Mouse (Mus musculus) stomach, embryonic 16.5 days (tissue): Measurements from ENCODE around the gene Ttll12. TPM values are rescaled to one million over a fixed set of nuclear protein-coding genes. Genes with fewer than 3 reads are reported as not detected.

Source experiments
- ATAC-seq: fragments of 200-750 bp; cut with Nextera tagmentation; 2 replicates; pipeline ENCODE4 v1.8.0; 2017; ENCODE audit warnings: moderate number of reproducible peaks, moderate TSS enrichment; ENCODE audit not compliant: insufficient read depth, low FRiP score
- H3K27ac ChIP-seq: fragments of 300-500 bp; sonication (generic); 2 replicates; pipeline ENCODE4 v1.5.1; 2014; ENCODE audit warnings: low read length
- H3K27me3 ChIP-seq: fragments of 300-500 bp; sonication (generic); 2 replicates; pipeline ENCODE4 v1.6.1; 2014; ENCODE audit warnings: low read length, control low read depth, mixed read lengths; ENCODE audit not compliant: control insufficient read depth, insufficient read depth
- H3K36me3 ChIP-seq: fragments of 300-500 bp; sonication (generic); 2 replicates; pipeline ENCODE4 v1.6.1; 2014; ENCODE audit warnings: low read length; ENCODE audit not compliant: control insufficient read depth, insufficient read depth
- H3K4me1 ChIP-seq: fragments of 300-500 bp; sonication (generic); 2 replicates; pipeline ENCODE4 v1.6.1; 2014; ENCODE audit warnings: low read length, control low read depth, mixed read lengths; ENCODE audit not compliant: control insufficient read depth, insufficient read depth
- H3K4me2 ChIP-seq: fragments of 300-500 bp; sonication (generic); 2 replicates; pipeline ENCODE4 v1.6.1; 2014; ENCODE audit warnings: low read depth, low read length, mixed read lengths
- H3K4me3 ChIP-seq: fragments of 300-500 bp; sonication (generic); replicated peaks from 2 replicates; pipeline ENCODE4 v1.5.1; 2014; ENCODE audit warnings: mild to moderate bottlenecking, low read length
- H3K9ac ChIP-seq: fragments of 300-500 bp; sonication (generic); 2 replicates; pipeline ENCODE4 v1.6.1; 2014; ENCODE audit warnings: low read length
- H3K9me3 ChIP-seq: fragments of 300-500 bp; sonication (generic); replicated peaks from 2 replicates; pipeline ENCODE4 v1.6.1; 2016; ENCODE audit warnings: low read length, control low read depth; ENCODE audit not compliant: control insufficient read depth
- WGBS: fragments of 180-500 bp; shearing (Covaris S2); extraction: QIAGEN DNeasy Blood & Tissue Kit; methylation state at CpG from one replicate; pipeline ENCODE4 v1.1.7; 2014; 5-methylcytosine and 5-hydroxymethylcytosine counted together
- polyA plus RNA-seq: library from polyadenylated mRNA; unstranded; fragments of >200 nt; fragmentation: Nextera tagmentation; extraction: Ambion mirVana; gene quantifications from 2 replicates; pipeline ENCODE4 v1.2.1, GENCODE M21; 2015

Ttll12 gene
- polyA plus RNA-seq, 1 experiment from 2014 or later: 32.2 TPM

- no peak overlapping the region for H3K4me3 ChIP-seq
- peaks cover 8% of the 10 kb centered on the region; the same call in 1 of the 2 replicates for H3K4me1 ChIP-seq
- H3K9ac ChIP-seq: no peak overlapping the region
- H3K27ac ChIP-seq: no peak overlapping the region
- ATAC-seq: no peak
- 81% methylated on average over 6 of the region's 6 CpGs for WGBS
- H3K27me3 ChIP-seq: no peaks in the 10 kb centered on the region
- H3K4me2 ChIP-seq: no peak overlapping the region
- H3K36me3 ChIP-seq: no peaks in the 10 kb centered on the region
- no peaks in the 10 kb centered on the region for H3K9me3 ChIP-seq
Measured at GRCm38 (mm10) chr15:83535890-83536231, 59.1 kb downstream of the Ttll12 start.

GRCm38 (mm10) chr15:83534960-83535889 is 59.7 kb downstream of the Ttll12 start:
- H3K4me3 ChIP-seq: no peak overlapping the region
- no peaks in the 10 kb centered on the region for H3K36me3 ChIP-seq
- H3K9me3 ChIP-seq: no peaks in the 10 kb centered on the region
- H3K27me3 ChIP-seq: no peaks in the 10 kb centered on the region
- no peak; the same call in 1 of the 2 replicates for ATAC-seq
- WGBS: 49% methylated on average over 17 of the region's 17 CpGs
- H3K4me2 ChIP-seq: no peak overlapping the region
- H3K27ac ChIP-seq: no peak overlapping the region
- H3K9ac ChIP-seq: no peak overlapping the region
- peaks cover 14% of the 10 kb centered on the region; the same call in 1 of the 2 replicates for H3K4me1 ChIP-seq

GRCm38 (mm10) chr15:83532606-83533005 is 62.4 kb downstream of the Ttll12 start:
- Histone ChIP-seq H3K4me3 (no peak overlapping the region), H3K9me3 (no peaks in the 10 kb centered on the region), H3K36me3 (no peaks in the 10 kb centered on the region), H3K4me2 (no peak overlapping the region), H3K27me3 (peaks cover 4% of the 10 kb centered on the region), H3K4me1 (peaks cover 11% of the 10 kb centered on the region; the same call in 1 of the 2 replicates), H3K27ac (no peak overlapping the region), H3K9ac (no peak overlapping the region)
- 70% methylated on average over 7 of the region's 7 CpGs for WGBS
- ATAC-seq: no peak

GRCm38 (mm10) chr15:83531961-83532469 is 62.9 kb downstream of the Ttll12 start:
- Histone ChIP-seq H3K4me1 (peaks cover 14% of the 10 kb centered on the region; the same call in 1 of the 2 replicates), H3K27me3 (peaks cover 10% of the 10 kb centered on the region), H3K9ac (no peak overlapping the region), H3K36me3 (no peaks in the 10 kb centered on the region), H3K9me3 (no peaks in the 10 kb centered on the region), H3K4me2 (no peak overlapping the region), H3K27ac (no peak overlapping the region), H3K4me3 (no peak overlapping the region)
- no peak for ATAC-seq
- WGBS: 84% methylated on average over 5 of the region's 5 CpGs

GRCm38 (mm10) chr15:83530688-83531087 is 64.3 kb downstream of the Ttll12 start:
- Histone ChIP-seq H3K9ac (no peak overlapping the region), H3K36me3 (no peaks in the 10 kb centered on the region), H3K4me2 (no peak overlapping the region), H3K27ac (peak overlapping the region; percentile 76), H3K4me1 (peaks cover 19% of the 10 kb centered on the region; the same call in 1 of the 2 replicates), H3K27me3 (peaks cover 20% of the 10 kb centered on the region), H3K4me3 (no peak overlapping the region), H3K9me3 (no peaks in the 10 kb centered on the region)
- WGBS: 48% methylated on average over 6 of the region's 6 CpGs
- ATAC-seq: 0 out of 2 replicates have a peak, but pooled peaks have one; percentile 2

- Histone ChIP-seq H3K27ac (peak overlapping the region; percentile 76), H3K9ac (no peak overlapping the region), H3K27me3 (peaks cover 22% of the 10 kb centered on the region), H3K36me3 (no peaks in the 10 kb centered on the region), H3K4me3 (no peak overlapping the region), H3K9me3 (no peaks in the 10 kb centered on the region), H3K4me2 (no peak overlapping the region), H3K4me1 (peaks cover 18% of the 10 kb centered on the region; the same call in 1 of the 2 replicates)
- ATAC-seq: peak; percentile 31; the same call in 1 of the 2 replicates
- WGBS: 59% methylated on average over 9 of the region's 9 CpGs
Measured at GRCm38 (mm10) chr15:83530233-83530632, 64.7 kb downstream of the Ttll12 start.

GRCm38 (mm10) chr15:83529765-83530164 is 65.2 kb downstream of the Ttll12 start:
- peaks cover 24% of the 10 kb centered on the region for H3K27me3 ChIP-seq
- ATAC-seq: no peak
- no peak overlapping the region for H3K4me2 ChIP-seq
- H3K27ac ChIP-seq: peak overlapping the region; percentile 76; the same call in 1 of the 2 replicates
- no peak overlapping the region for H3K4me3 ChIP-seq
- H3K36me3 ChIP-seq: no peaks in the 10 kb centered on the region
- no peak overlapping the region for H3K9ac ChIP-seq
- no peaks in the 10 kb centered on the region for H3K9me3 ChIP-seq
- 79% methylated on average over 5 of the region's 5 CpGs for WGBS
- H3K4me1 ChIP-seq: peaks cover 14% of the 10 kb centered on the region; the same call in 1 of the 2 replicates

- Histone ChIP-seq H3K4me1 (peaks cover 14% of the 10 kb centered on the region; the same call in 1 of the 2 replicates), H3K9me3 (no peaks in the 10 kb centered on the region), H3K27ac (no peak overlapping the region), H3K9ac (no peak overlapping the region), H3K4me2 (no peak overlapping the region), H3K4me3 (no peak overlapping the region), H3K36me3 (no peaks in the 10 kb centered on the region), H3K27me3 (peaks cover 27% of the 10 kb centered on the region)
- 46% methylated on average over 4 of the region's 4 CpGs for WGBS
- ATAC-seq: no peak
Measured at GRCm38 (mm10) chr15:83528892-83529291, 66.1 kb downstream of the Ttll12 start.

GRCm38 (mm10) chr15:83527747-83528146 is 67.2 kb downstream of the Ttll12 start:
- ATAC-seq: no peak
- peak overlapping the region; percentile 73; the same call in 1 of the 2 replicates for H3K9ac ChIP-seq
- no peaks in the 10 kb centered on the region for H3K36me3 ChIP-seq
- H3K4me1 ChIP-seq: peaks cover 20% of the 10 kb centered on the region
- peaks cover 27% of the 10 kb centered on the region for H3K27me3 ChIP-seq
- H3K9me3 ChIP-seq: no peaks in the 10 kb centered on the region
- H3K27ac ChIP-seq: no peak overlapping the region
- H3K4me3 ChIP-seq: peak overlapping the region; percentile 61
- 72% methylated on average over 2 of the region's 2 CpGs for WGBS
- H3K4me2 ChIP-seq: peak overlapping the region; percentile 93
